Mouse (Mus musculus): ENCODE measurements around the gene Gm28035. TPM values are rescaled to one million over a fixed set of nuclear protein-coding genes. Genes with fewer than 3 reads are reported as not detected.

Gene Gm28035
- polyA plus RNA-seq, 1 experiment from 2014 or later: 0.20 TPM

DNA sequence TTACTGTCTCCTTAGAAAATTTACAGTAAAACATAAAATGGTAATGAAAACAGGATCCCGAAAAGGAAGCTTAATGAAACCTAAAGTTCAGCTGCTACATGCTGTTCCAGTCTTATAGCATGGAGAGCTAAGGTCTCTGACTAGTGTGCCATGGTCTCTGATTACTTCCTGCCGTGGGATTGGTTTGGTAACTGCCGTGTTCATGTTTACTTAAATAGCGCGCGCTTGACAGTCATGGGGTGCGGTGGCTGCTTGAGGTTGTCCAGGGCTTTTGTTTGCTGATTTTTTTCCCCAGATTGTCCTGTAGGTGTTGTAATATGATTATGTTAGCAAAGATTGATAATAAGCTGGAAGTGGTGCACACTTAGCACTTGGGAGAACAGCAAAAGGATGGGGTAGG is 65.7 kb downstream of the Gm28035 start:
- no peak for TF ChIP-seq CTCF (IDR thresholded peaks at IDR 0.05; ENCODE audit: low read depth)
- Histone ChIP-seq H3K9ac (ENCODE audit: low read depth, low read length) (no peak overlapping the region), H3K4me3 (replicated peaks; ENCODE audit: low read depth, low read length) (no peak overlapping the region), H3K9me3 (replicated peaks; ENCODE audit: low read length) (no peaks in the 10 kb centered on the region), H3K27ac (no peak overlapping the region), H3K36me3 (ENCODE audit: insufficient read depth, low read length) (peaks cover 71% of the 10 kb centered on the region), H3K27me3 (ENCODE audit: insufficient read depth, low read length) (no peaks in the 10 kb centered on the region), H3K4me1 (replicated peaks; ENCODE audit: insufficient read depth, low read length) (no peaks in the 10 kb centered on the region), H3K4me2 (ENCODE audit: low read length) (no peak overlapping the region)
- ATAC-seq (replicated peaks; ENCODE audit: low FRiP score, low read depth) (no peak), DNase-seq (ENCODE audit: low spot score) (no peak)
- 92% methylated on average over 7 of the region's 7 CpGs for WGBS

DNA sequence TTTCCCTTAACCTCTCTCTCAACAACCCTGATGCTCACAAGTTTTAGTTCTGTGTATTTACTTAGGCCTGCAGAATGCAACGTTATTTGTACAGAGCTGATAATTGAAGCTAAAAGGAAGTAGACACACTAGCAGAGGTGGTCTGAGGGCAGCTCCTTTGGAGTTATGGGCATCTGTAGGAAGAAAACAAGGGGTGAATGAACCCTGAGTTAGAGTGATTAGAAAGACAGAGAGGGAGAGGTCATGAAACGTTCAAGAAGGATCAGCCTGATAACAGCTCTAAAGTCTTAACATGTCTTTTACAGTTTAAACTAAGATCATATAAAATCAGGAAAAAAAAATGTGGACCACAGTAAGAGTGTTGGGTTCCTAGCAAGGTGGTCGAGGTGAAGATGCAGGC is 69.0 kb downstream of the Gm28035 start:
- Histone ChIP-seq H3K27ac (no peak overlapping the region), H3K4me3 (replicated peaks; ENCODE audit: low read depth, low read length) (no peak overlapping the region), H3K36me3 (ENCODE audit: insufficient read depth, low read length) (peaks cover 64% of the 10 kb centered on the region), H3K4me1 (replicated peaks; ENCODE audit: insufficient read depth, low read length) (no peaks in the 10 kb centered on the region), H3K27me3 (ENCODE audit: insufficient read depth, low read length) (no peaks in the 10 kb centered on the region), H3K4me2 (ENCODE audit: low read length) (no peak overlapping the region), H3K9me3 (replicated peaks; ENCODE audit: low read length) (no peaks in the 10 kb centered on the region), H3K9ac (ENCODE audit: low read depth, low read length) (no peak overlapping the region)
- ATAC-seq (replicated peaks; ENCODE audit: low FRiP score, low read depth) (no peak), DNase-seq (ENCODE audit: low spot score) (no peak)
- WGBS: 90% methylated on average over 3 of the region's 3 CpGs
- TF ChIP-seq CTCF (IDR thresholded peaks at IDR 0.05; ENCODE audit: low read depth): no peak

DNA sequence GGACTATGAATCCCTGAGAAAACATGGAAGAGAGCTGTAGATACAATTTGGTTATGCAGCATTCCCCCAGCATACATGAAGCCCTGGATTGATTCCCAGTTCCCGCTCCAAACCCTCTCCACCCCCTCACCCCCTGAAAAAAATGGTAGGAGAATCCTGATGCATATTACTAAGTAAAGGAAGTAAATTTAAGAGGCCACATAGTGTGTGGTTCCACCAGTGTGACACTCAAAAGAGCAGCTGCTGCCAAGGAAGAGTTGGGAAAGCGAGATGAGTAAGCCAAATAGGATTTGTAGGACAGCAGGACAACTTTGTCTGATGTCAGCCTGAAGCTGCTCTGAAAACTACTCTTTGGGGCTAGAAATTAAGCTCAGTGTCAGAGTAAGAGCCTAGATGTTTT is 71.1 kb downstream of the Gm28035 start:
- H3K4me1 ChIP-seq (replicated peaks; ENCODE audit: insufficient read depth, low read length): no peaks in the 10 kb centered on the region
- no peaks in the 10 kb centered on the region for H3K27me3 ChIP-seq (ENCODE audit: insufficient read depth, low read length)
- no peak for DNase-seq (ENCODE audit: low spot score)
- TF ChIP-seq CTCF (IDR thresholded peaks at IDR 0.05; ENCODE audit: low read depth): no peak
- ATAC-seq (replicated peaks; ENCODE audit: low FRiP score, low read depth): no peak
- H3K4me2 ChIP-seq (ENCODE audit: low read length): no peak overlapping the region
- no peak overlapping the region for H3K4me3 ChIP-seq (replicated peaks; ENCODE audit: low read depth, low read length)
- 86% methylated on average over 2 of the region's 2 CpGs for WGBS
- no peaks in the 10 kb centered on the region for H3K9me3 ChIP-seq (replicated peaks; ENCODE audit: low read length)
- no peak overlapping the region for H3K27ac ChIP-seq
- peaks cover 70% of the 10 kb centered on the region for H3K36me3 ChIP-seq (ENCODE audit: insufficient read depth, low read length)
- no peak overlapping the region for H3K9ac ChIP-seq (ENCODE audit: low read depth, low read length)

DNA sequence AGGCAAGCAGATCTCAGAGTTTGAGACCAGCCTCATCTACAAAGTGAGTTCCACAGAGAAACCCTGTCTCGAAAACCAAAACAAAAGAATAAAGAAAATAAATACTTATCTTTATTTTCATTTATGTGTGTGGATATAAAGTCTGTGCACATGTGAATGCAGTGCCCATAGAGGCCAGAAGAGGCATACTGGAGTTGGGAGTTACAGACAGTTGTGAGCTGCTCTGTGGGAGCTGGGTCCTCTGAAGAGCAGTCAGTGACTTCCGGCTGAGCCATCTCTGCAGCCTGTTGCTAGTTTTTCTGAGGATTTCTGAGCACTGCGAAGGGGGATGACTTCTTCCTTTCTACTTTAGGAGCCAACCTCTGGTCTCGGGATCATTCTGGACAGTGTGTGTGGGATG is 75.8 kb downstream of the Gm28035 start:
- ATAC-seq (replicated peaks; ENCODE audit: low FRiP score, low read depth): no peak
- Histone ChIP-seq H3K36me3 (ENCODE audit: insufficient read depth, low read length) (peaks cover 58% of the 10 kb centered on the region), H3K9ac (ENCODE audit: low read depth, low read length) (no peak overlapping the region), H3K4me1 (replicated peaks; ENCODE audit: insufficient read depth, low read length) (no peaks in the 10 kb centered on the region), H3K4me3 (replicated peaks; ENCODE audit: low read depth, low read length) (no peak overlapping the region), H3K4me2 (ENCODE audit: low read length) (no peak overlapping the region), H3K27ac (no peak overlapping the region), H3K27me3 (ENCODE audit: insufficient read depth, low read length) (no peaks in the 10 kb centered on the region), H3K9me3 (replicated peaks; ENCODE audit: low read length) (no peaks in the 10 kb centered on the region)
- DNase-seq (ENCODE audit: low spot score): peak; percentile 8
- peak; percentile 16; the same call in 1 of the 2 replicates for TF ChIP-seq CTCF (IDR thresholded peaks at IDR 0.05; ENCODE audit: low read depth)
- WGBS: 93% methylated on average over 4 of the region's 4 CpGs

- no peak overlapping the region for H3K27ac ChIP-seq
- no peak overlapping the region for H3K4me2 ChIP-seq (ENCODE audit: low read length)
- no peaks in the 10 kb centered on the region for H3K4me1 ChIP-seq (replicated peaks; ENCODE audit: insufficient read depth, low read length)
- H3K27me3 ChIP-seq (ENCODE audit: insufficient read depth, low read length): no peaks in the 10 kb centered on the region
- no peak for TF ChIP-seq CTCF (IDR thresholded peaks at IDR 0.05; ENCODE audit: low read depth)
- H3K36me3 ChIP-seq (ENCODE audit: insufficient read depth, low read length): peaks cover 59% of the 10 kb centered on the region
- no peak for DNase-seq (ENCODE audit: low spot score)
- ATAC-seq (replicated peaks; ENCODE audit: low FRiP score, low read depth): no peak
- 87% methylated on average over 5 of the region's 5 CpGs for WGBS
- H3K9me3 ChIP-seq (replicated peaks; ENCODE audit: low read length): no peaks in the 10 kb centered on the region
- no peak overlapping the region for H3K4me3 ChIP-seq (replicated peaks; ENCODE audit: low read depth, low read length)
- no peak overlapping the region for H3K9ac ChIP-seq (ENCODE audit: low read depth, low read length)
Observed at GRCm38 (mm10) chr2:30316955-30317354, 76.6 kb downstream of the Gm28035 start.

DNA sequence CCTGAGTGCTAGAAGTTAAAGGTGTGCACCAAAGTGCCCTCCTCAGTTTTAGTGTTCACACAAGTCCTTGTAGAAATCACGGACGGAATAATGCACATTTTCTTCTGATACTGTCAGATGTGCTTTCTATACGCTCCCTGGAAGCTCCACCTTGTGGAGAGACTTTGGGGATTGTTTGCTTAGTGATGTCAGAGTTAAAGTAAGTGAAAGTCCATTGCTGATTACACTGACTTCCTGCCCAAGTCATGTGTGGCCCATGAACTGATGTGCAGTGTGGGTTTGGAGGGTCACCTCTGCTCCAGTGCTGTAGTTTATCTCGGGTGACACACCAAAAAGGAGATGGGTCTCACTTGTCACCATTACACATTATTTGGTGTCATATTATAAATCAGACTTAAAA is 78.9 kb downstream of the Gm28035 start:
- no peak for DNase-seq (ENCODE audit: low spot score)
- ATAC-seq (replicated peaks; ENCODE audit: low FRiP score, low read depth): no peak
- no peaks in the 10 kb centered on the region for H3K4me1 ChIP-seq (replicated peaks; ENCODE audit: insufficient read depth, low read length)
- 79% methylated on average over 4 of the region's 4 CpGs for WGBS
- H3K9me3 ChIP-seq (replicated peaks; ENCODE audit: low read length): no peaks in the 10 kb centered on the region
- H3K36me3 ChIP-seq (ENCODE audit: insufficient read depth, low read length): peaks cover 62% of the 10 kb centered on the region
- H3K27ac ChIP-seq: no peak overlapping the region
- no peak for TF ChIP-seq CTCF (IDR thresholded peaks at IDR 0.05; ENCODE audit: low read depth)
- H3K4me2 ChIP-seq (ENCODE audit: low read length): no peak overlapping the region
- H3K27me3 ChIP-seq (ENCODE audit: insufficient read depth, low read length): no peaks in the 10 kb centered on the region
- H3K4me3 ChIP-seq (replicated peaks; ENCODE audit: low read depth, low read length): no peak overlapping the region
- no peak overlapping the region for H3K9ac ChIP-seq (ENCODE audit: low read depth, low read length)

GRCm38 (mm10) chr2:30323111-30323510 is 82.7 kb downstream of the Gm28035 start:
- peaks cover 62% of the 10 kb centered on the region for H3K36me3 ChIP-seq (ENCODE audit: insufficient read depth, low read length)
- H3K9me3 ChIP-seq (replicated peaks; ENCODE audit: low read length): no peaks in the 10 kb centered on the region
- WGBS: 93% methylated on average over 7 of the region's 7 CpGs
- H3K9ac ChIP-seq (ENCODE audit: low read depth, low read length): no peak overlapping the region
- DNase-seq (ENCODE audit: low spot score) (no peak), ATAC-seq (replicated peaks; ENCODE audit: low FRiP score, low read depth) (no peak)
- H3K4me3 ChIP-seq (replicated peaks; ENCODE audit: low read depth, low read length): no peak overlapping the region
- H3K27me3 ChIP-seq (ENCODE audit: insufficient read depth, low read length): no peaks in the 10 kb centered on the region
- no peaks in the 10 kb centered on the region for H3K4me1 ChIP-seq (replicated peaks; ENCODE audit: insufficient read depth, low read length)
- TF ChIP-seq CTCF (IDR thresholded peaks at IDR 0.05; ENCODE audit: low read depth): no peak
- no peak overlapping the region for H3K27ac ChIP-seq
- H3K4me2 ChIP-seq (ENCODE audit: low read length): no peak overlapping the region
